19 mouse cellular contexts compared by ENCODE assay signal in the genomic region with DNA sequence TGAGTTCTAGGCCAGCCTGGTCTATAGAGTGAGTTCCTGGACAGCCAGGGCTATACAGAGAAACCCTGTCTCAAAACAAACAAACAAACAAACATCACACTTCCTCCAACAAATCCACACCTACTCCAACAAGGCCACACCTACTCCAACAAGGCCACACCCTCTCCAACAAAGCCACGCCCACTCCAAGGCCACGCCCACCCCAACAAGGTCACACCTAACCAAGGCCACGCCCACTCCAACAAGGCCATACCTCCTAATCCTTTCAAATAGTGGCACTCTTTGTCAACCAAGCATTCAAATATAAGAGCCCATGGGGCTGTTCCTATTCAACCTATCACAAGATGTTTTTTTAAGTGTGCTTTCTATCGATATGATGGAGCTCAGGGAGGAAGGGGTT.
"Had no signal": no experiment of that assay in that cellular context is flagged by ENCODE, and none has a peak within 500 bp of the region (broad histone marks: within the 10 kb centered on the region; RNA-seq: fewer than 3 reads in every experiment).

No protein-coding gene starts in this region.

- DNase-seq: kidney, adult 2 months; kidney, postnatal 10 days; kidney, postnatal 4 days; left cerebral cortex, postnatal 4 days; liver, embryonic 13.5 days; lung, adult 2 months; lung, postnatal 14 days; lung, postnatal 4 days; midbrain, embryonic 14.5 days; retina, postnatal 1 day; right cerebral cortex, postnatal 25 days; spleen, adult 18-20 months; thymus, postnatal 25 days had no signal

- H3K4me3 ChIP-seq: limb, embryonic 12.5 days; limb, embryonic 15.5 days; liver, embryonic 13.5 days; neural tube, embryonic 12.5 days; stomach, embryonic 15.5 days had no signal

- H3K9ac ChIP-seq: limb, embryonic 12.5 days; limb, embryonic 15.5 days; liver, embryonic 13.5 days; neural tube, embryonic 12.5 days; stomach, embryonic 15.5 days had no signal

- H3K27me3 ChIP-seq: limb, embryonic 12.5 days; limb, embryonic 15.5 days; liver, embryonic 13.5 days; neural tube, embryonic 12.5 days; stomach, embryonic 15.5 days had no signal

- H3K36me3 ChIP-seq: limb, embryonic 12.5 days; limb, embryonic 15.5 days; liver, embryonic 13.5 days; neural tube, embryonic 12.5 days; stomach, embryonic 15.5 days had no signal

- ATAC-seq: intestine, postnatal 0 days had no signal

- H3K27ac ChIP-seq: limb, embryonic 12.5 days; limb, embryonic 15.5 days; liver, embryonic 13.5 days; neural tube, embryonic 12.5 days; stomach, embryonic 15.5 days had no signal

- H3K4me2 ChIP-seq: limb, embryonic 12.5 days; limb, embryonic 15.5 days; liver, embryonic 13.5 days; midbrain, embryonic 11.5 days; neural tube, embryonic 12.5 days; stomach, embryonic 15.5 days had no signal

- H3K4me1 ChIP-seq: limb, embryonic 12.5 days; liver, embryonic 13.5 days; neural tube, embryonic 12.5 days had no signal

- H3K9me3 ChIP-seq: limb, embryonic 15.5 days; stomach, embryonic 15.5 days had no signal
